Mouse (Mus musculus): ENCODE data around the gene Sinhcaf.

GRCm38 (mm10) chr6:148945509-148946408, 508 bp downstream of the Sinhcaf start:
- TF ChIP-seq CTCF (IDR thresholded peaks at IDR 0.05; ENCODE audit: low read depth, low read length) (no peak), POLR2A (IDR thresholded peaks at IDR 0.05; ENCODE audit: borderline replicate concordance, low read depth, low read length) (no peak)
